Mouse (Mus musculus): ENCODE data around the gene Rbp1. TPM values are rescaled to one million over a fixed set of nuclear protein-coding genes. Genes with fewer than 3 reads are reported as not detected.

Gene Rbp1
- polyA plus RNA-seq (2014; fragmentation: Illumina TruSeq; extraction: RNeasy Lipid Tissue Mini Kit (QIAGEN cat#74804); ENCODE audit: low replicate concordance), result 0.26 TPM

GRCm38 (mm10) chr9:98422656-98423055 lies at the start of gene Rbp1:
Rbp1 (plus strand) TSS chr9:98422961.

GRCm38 (mm10) chr9:98485815-98486214 lies 63.1 kb downstream of the Rbp1 start, which contains the start of gene Rbp2:
Rbp2 (plus strand) TSS chr9:98486115.

Other genes starting within 250 kb of the Rbp1 start
- 12.1 TPM for gene Nmnat3, start 135.5 kb upstream of the Rbp1 start, polyA plus RNA-seq (2014; fragmentation: Illumina TruSeq; extraction: RNeasy Lipid Tissue Mini Kit (QIAGEN cat#74804); ENCODE audit: low replicate concordance)
- 720 TPM for gene Rbp2, start 63.2 kb downstream of the Rbp1 start, polyA plus RNA-seq (2014; fragmentation: Illumina TruSeq; extraction: RNeasy Lipid Tissue Mini Kit (QIAGEN cat#74804); ENCODE audit: low replicate concordance)
- 658 TPM for gene Copb2, start 140.8 kb downstream of the Rbp1 start, polyA plus RNA-seq (2014; fragmentation: Illumina TruSeq; extraction: RNeasy Lipid Tissue Mini Kit (QIAGEN cat#74804); ENCODE audit: low replicate concordance)
- 69.7 TPM for gene Mrps22, start 178.7 kb downstream of the Rbp1 start, polyA plus RNA-seq (2014; fragmentation: Illumina TruSeq; extraction: RNeasy Lipid Tissue Mini Kit (QIAGEN cat#74804); ENCODE audit: low replicate concordance)